Mouse (Mus musculus) ES-E14 (cell line): ENCODE measurements at regions not wholly inside any gene's neighbourhood (a gene's known extent, or its start where the extent isn't known, plus 50 kb on each side); places are given as distances from the start of the nearest gene placed in this dataset.

ENCODE experiments used
- HCFC1 ChIP-seq: IDR thresholded peaks from 2 replicates; pipeline ENCODE4 v1.6.1; 2012; ENCODE audit warnings: low read length, inconsistent platforms, borderline replicate concordance; ENCODE audit not compliant: insufficient read depth
- MAFK ChIP-seq: IDR thresholded peaks from 2 replicates; pipeline ENCODE4 v1.6.1; 2014; ENCODE audit warnings: mild to moderate bottlenecking, low read depth, low read length, inconsistent platforms; ENCODE audit not compliant: insufficient read depth
- ZNF384 ChIP-seq: IDR thresholded peaks from 2 replicates; pipeline ENCODE4 v1.6.1; 2012; ENCODE audit warnings: low read depth, low read length, inconsistent platforms

DNA sequence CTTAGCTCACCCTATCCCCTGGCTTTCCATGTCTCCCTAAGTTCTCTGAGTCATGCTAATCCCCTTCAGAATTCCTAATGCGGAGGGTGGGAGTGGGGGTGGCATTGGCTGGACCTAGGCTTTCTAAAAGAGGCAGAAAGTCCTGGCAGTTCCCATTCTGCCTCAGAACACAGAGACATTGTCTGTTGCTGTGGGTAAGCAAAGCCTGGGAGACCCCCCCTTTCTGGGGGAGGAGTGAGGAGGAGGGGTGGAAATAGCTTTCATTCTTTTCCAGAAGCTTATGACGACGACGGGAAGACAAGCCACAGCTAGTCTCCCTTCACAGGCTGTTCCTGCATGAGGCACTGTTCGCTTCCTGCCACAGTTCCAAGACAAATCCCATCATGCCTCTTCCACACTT, 83.6 kb downstream of the Trim29 start:
- TF ChIP-seq ZNF384 (no peak), MAFK (no peak), HCFC1 (no peak)
